Mouse (Mus musculus) bone marrow macrophage, adult 2 months (primary cell): ENCODE data around the gene Cacnb2. TPM values are rescaled to one million over a fixed set of nuclear protein-coding genes. Genes with fewer than 3 reads are reported as not detected.

Experiments used
- H3K27ac ChIP-seq: 2 replicates; pipeline ENCODE4 v1.5.1; 2012; ENCODE audit warnings: low read depth, low read length; ENCODE audit not compliant: insufficient read depth
- H3K4me1 ChIP-seq: 2 replicates; pipeline ENCODE4 v1.6.1; 2012; ENCODE audit warnings: low read length; ENCODE audit not compliant: control insufficient read depth, insufficient read depth
- H3K4me3 ChIP-seq: 2 replicates; pipeline ENCODE4 v1.5.1; 2012; ENCODE audit warnings: mild to moderate bottlenecking, low read length, moderate library complexity; ENCODE audit not compliant: insufficient read depth
- CTCF ChIP-seq: IDR thresholded peaks from 2 replicates; pipeline ENCODE4 v1.5.1; 2012; ENCODE audit warnings: low read depth, mild to moderate bottlenecking, low read length, moderate library complexity
- POLR2A ChIP-seq: IDR thresholded peaks from 2 replicates; pipeline ENCODE4 v1.6.1; 2012; ENCODE audit warnings: mild to moderate bottlenecking, low read depth, low read length, borderline replicate concordance
- polyA plus RNA-seq: library from polyadenylated mRNA; stranded (reverse); fragments of >200 nt; gene quantifications from 2 replicates; pipeline ENCODE4 v1.2.4, GENCODE M21; 2012; ENCODE audit not compliant: missing spikeins, insufficient read depth, insufficient read length

Cacnb2 gene
- polyA plus RNA-seq, 1 experiment: 0.23 TPM

DNA sequence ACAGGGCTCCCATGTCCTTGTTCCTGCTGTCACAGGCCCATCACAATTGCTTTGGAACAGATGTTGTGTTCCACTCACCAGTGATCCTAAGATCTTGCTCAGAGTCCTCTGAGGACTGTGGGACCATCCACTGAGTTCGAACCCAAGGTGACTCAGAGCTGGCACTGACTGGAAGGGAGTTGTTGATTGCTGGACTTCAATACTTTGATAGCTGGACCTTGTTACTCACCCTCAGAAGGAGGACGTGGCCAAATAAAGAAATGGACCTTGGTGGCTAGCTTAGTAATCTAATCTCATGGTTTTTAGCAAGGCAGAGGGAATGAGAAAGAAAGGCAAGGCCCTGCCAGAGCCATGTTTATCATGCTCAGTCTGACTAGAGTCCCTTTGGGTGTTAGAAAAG, 218.1 kb downstream of the Cacnb2 start:
- Histone ChIP-seq H3K4me3 (no peak overlapping the region), H3K4me1 (no peaks in the 10 kb centered on the region), H3K27ac (no peak overlapping the region)
- no peak for TF ChIP-seq POLR2A
- TF ChIP-seq CTCF: no peak

GRCm38 (mm10) chr2:14823105-14823504, 220.2 kb downstream of the Cacnb2 start:
- TF ChIP-seq POLR2A (no peak), CTCF (no peak)
- H3K27ac ChIP-seq: no peak overlapping the region
- H3K4me1 ChIP-seq: no peaks in the 10 kb centered on the region
- H3K4me3 ChIP-seq: no peak overlapping the region

- Histone ChIP-seq H3K27ac (no peak overlapping the region), H3K4me1 (no peaks in the 10 kb centered on the region), H3K4me3 (no peak overlapping the region)
- TF ChIP-seq POLR2A: no peak
- no peak for TF ChIP-seq CTCF
These were observed 221.0 kb downstream of the Cacnb2 start for GRCm38 (mm10) chr2:14823816-14824348.

DNA sequence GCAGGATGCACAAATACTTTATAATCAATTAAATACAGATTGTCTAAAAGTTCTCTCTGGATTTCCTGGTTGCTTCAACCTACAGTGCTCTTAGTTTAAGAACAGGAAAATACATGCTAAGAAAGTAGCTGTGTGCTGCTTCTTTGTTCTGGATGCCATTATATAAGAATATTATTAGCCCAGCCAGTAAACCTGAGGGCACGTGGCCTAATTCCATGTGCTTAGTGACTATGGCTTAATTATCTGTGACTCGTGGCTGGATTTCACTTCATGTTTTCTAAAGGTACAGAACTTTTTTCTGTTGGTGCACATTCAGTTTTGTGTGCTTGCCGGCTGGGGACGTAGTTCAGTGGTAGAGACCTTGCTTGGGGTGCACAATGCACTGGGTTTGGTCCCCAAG, 222.3 kb downstream of the Cacnb2 start:
- Histone ChIP-seq H3K27ac (no peak overlapping the region), H3K4me1 (no peaks in the 10 kb centered on the region), H3K4me3 (no peak overlapping the region)
- no peak for TF ChIP-seq CTCF
- no peak for TF ChIP-seq POLR2A

- TF ChIP-seq POLR2A: no peak
- no peak overlapping the region for H3K27ac ChIP-seq
- H3K4me3 ChIP-seq: no peak overlapping the region
- H3K4me1 ChIP-seq: no peaks in the 10 kb centered on the region
These were observed 226.6 kb downstream of the Cacnb2 start for GRCm38 (mm10) chr2:14829451-14829850.

DNA sequence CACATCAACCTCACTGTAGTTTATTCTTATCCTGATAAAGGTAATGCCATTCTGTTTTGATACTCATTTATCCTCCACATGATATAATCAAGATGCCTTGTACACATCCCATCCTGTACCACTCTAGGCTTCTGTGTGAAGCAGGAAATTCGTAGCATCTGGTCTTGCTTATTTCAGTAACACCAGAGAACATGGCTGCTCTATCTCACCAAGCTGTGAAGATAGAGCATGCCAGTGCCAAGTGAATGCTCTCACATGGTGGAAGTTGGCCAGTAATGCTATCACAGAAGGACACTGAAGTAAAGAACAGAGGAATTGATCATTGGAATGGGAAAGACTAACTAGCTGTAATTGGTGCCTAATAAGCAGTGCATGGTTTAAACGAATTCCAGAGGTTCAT, 228.4 kb downstream of the Cacnb2 start:
- H3K4me1 ChIP-seq: no peaks in the 10 kb centered on the region
- TF ChIP-seq POLR2A: no peak
- TF ChIP-seq CTCF: no peak
- no peak overlapping the region for H3K27ac ChIP-seq
- no peak overlapping the region for H3K4me3 ChIP-seq

DNA sequence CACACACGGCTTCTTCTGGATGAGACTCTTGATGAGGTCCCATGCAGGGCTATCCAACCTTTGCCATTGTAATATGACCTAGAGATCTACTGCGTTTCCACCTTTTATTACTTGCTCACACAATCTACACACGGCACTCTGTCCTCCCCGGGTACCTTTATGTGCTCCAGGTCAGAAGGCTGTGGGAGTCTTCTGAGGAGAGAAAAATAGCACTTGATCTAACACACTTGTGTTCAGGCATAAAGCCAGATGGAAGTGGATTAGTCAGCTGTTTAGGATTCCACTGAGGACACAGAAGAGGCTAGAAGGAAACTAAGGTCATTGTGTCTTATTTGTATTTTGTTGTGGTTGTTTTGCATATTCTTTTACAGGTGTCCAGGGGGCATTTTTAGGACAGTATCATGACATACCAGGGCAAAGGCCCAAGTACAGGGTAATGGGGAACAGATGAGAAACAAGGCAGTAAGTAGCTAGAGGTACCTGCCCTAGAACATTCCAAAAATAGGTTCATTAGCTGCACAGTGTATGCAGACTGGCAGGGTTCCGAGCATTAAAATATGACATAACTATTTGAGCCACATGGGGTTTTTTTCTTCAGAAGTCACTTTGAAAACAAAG, 231.9 kb downstream of the Cacnb2 start:
- no peaks in the 10 kb centered on the region for H3K4me1 ChIP-seq
- no peak overlapping the region for H3K27ac ChIP-seq
- TF ChIP-seq POLR2A (no peak), CTCF (no peak)
- H3K4me3 ChIP-seq: no peak overlapping the region

- Histone ChIP-seq H3K27ac (no peak overlapping the region), H3K4me3 (no peak overlapping the region), H3K4me1 (no peaks in the 10 kb centered on the region)
- TF ChIP-seq CTCF: no peak
- no peak for TF ChIP-seq POLR2A
These were observed 238.4 kb downstream of the Cacnb2 start for GRCm38 (mm10) chr2:14841272-14841671.

GRCm38 (mm10) chr2:14846727-14847126, 243.8 kb downstream of the Cacnb2 start:
- no peak for TF ChIP-seq POLR2A
- Histone ChIP-seq H3K4me3 (no peak overlapping the region), H3K27ac (no peak overlapping the region), H3K4me1 (no peaks in the 10 kb centered on the region)

DNA sequence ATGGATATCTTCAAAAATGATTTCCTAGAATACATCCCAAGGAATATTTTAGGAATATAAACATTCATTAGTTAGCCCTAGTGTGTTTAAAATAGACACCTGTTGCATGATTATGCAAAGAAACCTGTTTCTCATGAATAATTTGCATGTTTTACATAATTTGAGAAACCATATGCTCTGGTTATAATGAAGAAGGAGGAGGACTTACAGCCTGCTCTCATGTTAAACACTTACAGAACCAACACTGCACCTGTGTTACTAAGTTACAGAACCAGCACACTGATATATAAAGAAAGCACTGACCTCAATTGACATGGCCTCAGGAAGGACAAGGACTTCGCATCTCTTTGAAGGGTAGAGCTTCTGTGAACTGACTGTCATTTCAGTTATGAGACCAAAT, 244.3 kb downstream of the Cacnb2 start:
- no peak overlapping the region for H3K27ac ChIP-seq
- H3K4me3 ChIP-seq: no peak overlapping the region
- TF ChIP-seq POLR2A (no peak), CTCF (no peak)
- no peaks in the 10 kb centered on the region for H3K4me1 ChIP-seq

- TF ChIP-seq POLR2A: no peak
- no peak for TF ChIP-seq CTCF
These were observed 247.9 kb downstream of the Cacnb2 start for GRCm38 (mm10) chr2:14850831-14851230.

More at GRCm38 (mm10) chr2:14850831-14851230, 247.9 kb downstream of the Cacnb2 start:
- Histone ChIP-seq H3K4me1 (no peaks in the 10 kb centered on the region), H3K4me3 (no peak overlapping the region), H3K27ac (no peak overlapping the region)
